In the genomic region with DNA sequence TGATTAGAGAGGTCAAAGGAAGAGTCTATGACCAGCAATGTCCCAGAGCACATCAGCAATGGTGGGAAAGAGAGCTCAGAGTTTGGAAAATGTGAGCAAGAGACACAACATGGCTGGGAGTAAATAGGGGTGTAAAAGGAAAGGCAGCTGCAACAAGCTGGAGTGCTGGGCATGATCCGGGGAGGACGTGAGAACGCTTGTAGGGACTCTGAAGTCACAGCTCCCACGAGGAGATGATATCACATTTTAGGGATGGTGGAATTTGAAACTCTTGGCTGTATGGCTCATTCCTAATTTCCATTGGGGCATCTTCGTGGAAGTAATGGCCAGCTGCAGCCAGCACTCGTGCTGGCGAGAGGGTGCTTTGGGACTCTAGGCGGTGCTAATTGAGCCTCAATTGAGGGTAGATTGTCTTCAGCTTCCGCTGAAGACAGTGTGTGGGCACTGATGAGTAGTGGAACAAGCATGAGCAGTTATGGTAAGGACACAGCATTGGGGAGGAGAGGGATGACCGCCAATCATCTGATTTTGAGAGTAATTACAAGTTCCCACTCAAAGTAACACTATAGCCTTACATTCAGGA, we compare ENCODE assay signal across 29 mouse cellular contexts.
DNase-seq lines count a peak whose midpoint lies in the region; ATAC-seq and TF ChIP-seq lines count a peak whose summit lies in the region.
"Had no signal": no experiment of that assay in that cellular context is flagged by ENCODE, and none has a peak within 500 bp of the region (broad histone marks: within the 10 kb centered on the region; RNA-seq: fewer than 3 reads in every experiment).

No protein-coding gene starts in this region.

- H3K36me3 ChIP-seq in embryonic facial prominence, embryonic 14.5 days (ENCODE audit: control insufficient read depth, insufficient read depth, low read length): no peaks in the 10 kb centered on the region
- no peaks in the 10 kb centered on the region for H3K36me3 ChIP-seq in embryonic facial prominence, embryonic 10.5 days (replicated peaks)
- H3K36me3 ChIP-seq in limb, embryonic 13.5 days: no peaks in the 10 kb centered on the region
- H3K36me3 ChIP-seq in limb, embryonic 10.5 days: no peaks in the 10 kb centered on the region
- H3K36me3 ChIP-seq in midbrain, embryonic 16.5 days (ENCODE audit: control insufficient read depth, insufficient read depth, low read length): no peaks in the 10 kb centered on the region
- H3K36me3 ChIP-seq: embryonic facial prominence, embryonic 12.5 days; G1E; midbrain, embryonic 13.5 days had no signal

- H3K9ac ChIP-seq in embryonic facial prominence, embryonic 14.5 days (ENCODE audit: low read depth, low read length): no peak overlapping the region
- H3K9ac ChIP-seq in limb, embryonic 13.5 days: no peak overlapping the region
- no peak overlapping the region for H3K9ac ChIP-seq in midbrain, embryonic 16.5 days (ENCODE audit: low read depth, low read length)
- H3K9ac ChIP-seq: embryonic facial prominence, embryonic 12.5 days; hindbrain, embryonic 14.5 days; liver, embryonic 14.5 days; midbrain, embryonic 13.5 days had no signal

- peak; percentile 60 for DNase-seq in embryonic facial prominence, embryonic 14.5 days (ENCODE audit: low spot score)
- no peak for DNase-seq in embryonic facial prominence, embryonic 10.5 days (ENCODE audit: low spot score)
- no peak for DNase-seq in limb, embryonic 10.5 days (ENCODE audit: low spot score)
- DNase-seq in heart, postnatal 4 days: peak; percentile 25
- DNase-seq in left cerebral cortex, adult 2 months (ENCODE audit: extremely low spot score in 1 of 2, low spot score in 2 of 2): no peak
- no peak for DNase-seq in neural tube, embryonic 10.5 days (ENCODE audit: extremely low spot score, low spot score)
- DNase-seq: adrenal gland, postnatal 10 days; cerebellum, adult 8-10 months; cerebellum, postnatal 25 days; kidney, adult 9 months; kidney, postnatal 10 days; liver; lung, adult 2 months; lung, postnatal 10 days; right cerebral cortex, postnatal 25 days; spleen, adult 18-20 months; thymus, postnatal 14 days had no signal

- H3K27ac ChIP-seq in embryonic facial prominence, embryonic 14.5 days (replicated peaks; ENCODE audit: low read depth, low read length): no peak overlapping the region
- no peak overlapping the region for H3K27ac ChIP-seq in embryonic facial prominence, embryonic 10.5 days (replicated peaks)
- no peak overlapping the region for H3K27ac ChIP-seq in limb, embryonic 13.5 days
- H3K27ac ChIP-seq in limb, embryonic 10.5 days: no peak overlapping the region
- H3K27ac ChIP-seq in left cerebral cortex, adult 2 months: no peak overlapping the region
- H3K27ac ChIP-seq in midbrain, embryonic 16.5 days (ENCODE audit: low read length): no peak overlapping the region
- H3K27ac ChIP-seq: embryonic facial prominence, embryonic 12.5 days; hindbrain, embryonic 14.5 days; liver, embryonic 14.5 days; macrophage; midbrain, embryonic 13.5 days had no signal

- no peaks in the 10 kb centered on the region for H3K27me3 ChIP-seq in embryonic facial prominence, embryonic 14.5 days (replicated peaks; ENCODE audit: control insufficient read depth, insufficient read depth, low read length)
- H3K27me3 ChIP-seq in embryonic facial prominence, embryonic 10.5 days (replicated peaks; ENCODE audit: low read depth, poor library complexity, severe bottlenecking): no peaks in the 10 kb centered on the region
- no peaks in the 10 kb centered on the region for H3K27me3 ChIP-seq in limb, embryonic 13.5 days
- H3K27me3 ChIP-seq in limb, embryonic 10.5 days (ENCODE audit: low read depth, poor library complexity, severe bottlenecking): no peaks in the 10 kb centered on the region
- no peaks in the 10 kb centered on the region for H3K27me3 ChIP-seq in midbrain, embryonic 16.5 days (ENCODE audit: control insufficient read depth, insufficient read depth, low read depth, low read length)
- H3K27me3 ChIP-seq: embryonic facial prominence, embryonic 12.5 days; midbrain, embryonic 13.5 days; Patski had no signal

- peak; percentile 80; the same call in 1 of the 2 replicates for ATAC-seq in embryonic facial prominence, embryonic 14.5 days (ENCODE audit: low read depth)
- peak; percentile 44; the same call in 1 of the 2 replicates for ATAC-seq in limb, embryonic 13.5 days (ENCODE audit: low FRiP score, low read depth)
- ATAC-seq in midbrain, embryonic 16.5 days: no peak
- ATAC-seq: forebrain, embryonic 16.5 days; intestine, postnatal 0 days; midbrain, embryonic 13.5 days; Patski had no signal

- H3K4me3 ChIP-seq in embryonic facial prominence, embryonic 14.5 days (ENCODE audit: low read depth, low read length): no peak overlapping the region
- no peak overlapping the region for H3K4me3 ChIP-seq in embryonic facial prominence, embryonic 10.5 days
- H3K4me3 ChIP-seq in limb, embryonic 13.5 days: no peak overlapping the region
- no peak overlapping the region for H3K4me3 ChIP-seq in limb, embryonic 10.5 days
- no peak overlapping the region for H3K4me3 ChIP-seq in left cerebral cortex, adult 2 months
- no peak overlapping the region for H3K4me3 ChIP-seq in midbrain, embryonic 16.5 days (ENCODE audit: low read depth, low read length)
- H3K4me3 ChIP-seq: embryonic facial prominence, embryonic 12.5 days; erythroblast, embryonic 14.5 days; midbrain, embryonic 13.5 days had no signal

- 79% methylated on average over 10 of the region's 10 CpGs for WGBS in embryonic facial prominence, embryonic 14.5 days
- 89% methylated on average over 10 of the region's 10 CpGs for WGBS in embryonic facial prominence, embryonic 10.5 days
- 37% methylated on average over 10 of the region's 10 CpGs for WGBS in limb, embryonic 13.5 days
- 54% methylated on average over 10 of the region's 10 CpGs for WGBS in limb, embryonic 10.5 days
- 92% methylated on average over 10 of the region's 10 CpGs for WGBS in midbrain, embryonic 16.5 days

- H3K4me2 ChIP-seq in embryonic facial prominence, embryonic 14.5 days (ENCODE audit: low read depth, low read length): no peak overlapping the region
- no peak overlapping the region for H3K4me2 ChIP-seq in limb, embryonic 13.5 days (replicated peaks)
- H3K4me2 ChIP-seq in midbrain, embryonic 16.5 days (ENCODE audit: low read length): no peak overlapping the region
- H3K4me2 ChIP-seq: embryonic facial prominence, embryonic 12.5 days; hindbrain, embryonic 14.5 days; midbrain, embryonic 13.5 days had no signal

- no peaks in the 10 kb centered on the region for H3K4me1 ChIP-seq in embryonic facial prominence, embryonic 14.5 days (ENCODE audit: control insufficient read depth, insufficient read depth, low read length)
- H3K4me1 ChIP-seq in embryonic facial prominence, embryonic 10.5 days: no peaks in the 10 kb centered on the region
- H3K4me1 ChIP-seq in limb, embryonic 13.5 days: no peaks in the 10 kb centered on the region
- H3K4me1 ChIP-seq in limb, embryonic 10.5 days: no peaks in the 10 kb centered on the region
- H3K4me1 ChIP-seq in midbrain, embryonic 16.5 days (ENCODE audit: control insufficient read depth, insufficient read depth, low read length): no peaks in the 10 kb centered on the region
- H3K4me1 ChIP-seq: embryonic facial prominence, embryonic 12.5 days; midbrain, embryonic 13.5 days had no signal

- intact Hi-C loops in left cerebral cortex, adult 2 months (cut with DNase I): no loop called here

- H3K9me3 ChIP-seq in embryonic facial prominence, embryonic 14.5 days (ENCODE audit: control insufficient read depth, low read length): no peaks in the 10 kb centered on the region
- H3K9me3 ChIP-seq in embryonic facial prominence, embryonic 10.5 days: no peaks in the 10 kb centered on the region
- no peaks in the 10 kb centered on the region for H3K9me3 ChIP-seq in limb, embryonic 13.5 days
- H3K9me3 ChIP-seq in limb, embryonic 10.5 days (replicated peaks): no peaks in the 10 kb centered on the region
- H3K9me3 ChIP-seq in midbrain, embryonic 16.5 days (replicated peaks; ENCODE audit: control insufficient read depth, low read length, poor library complexity, severe bottlenecking): no peaks in the 10 kb centered on the region
- H3K9me3 ChIP-seq: embryonic facial prominence, embryonic 12.5 days; midbrain, embryonic 13.5 days had no signal

- TF ChIP-seq CTCF in left cerebral cortex, adult 2 months (IDR thresholded peaks at IDR 0.05): no peak

Comparison
In these comparisons a context has a peak if more than half of its experiments do, and no peak if none do; other contexts are left out.
1. DNase-seq: peak in embryonic facial prominence, embryonic 14.5 days (single experiment) and heart, postnatal 4 days (single experiment); none in embryonic facial prominence, embryonic 10.5 days (single experiment), limb, embryonic 10.5 days (single experiment), left cerebral cortex, adult 2 months (0 of 2) and neural tube, embryonic 10.5 days (single experiment).